Mouse (Mus musculus): Measurements from ENCODE around the gene Tex264.

DNA sequence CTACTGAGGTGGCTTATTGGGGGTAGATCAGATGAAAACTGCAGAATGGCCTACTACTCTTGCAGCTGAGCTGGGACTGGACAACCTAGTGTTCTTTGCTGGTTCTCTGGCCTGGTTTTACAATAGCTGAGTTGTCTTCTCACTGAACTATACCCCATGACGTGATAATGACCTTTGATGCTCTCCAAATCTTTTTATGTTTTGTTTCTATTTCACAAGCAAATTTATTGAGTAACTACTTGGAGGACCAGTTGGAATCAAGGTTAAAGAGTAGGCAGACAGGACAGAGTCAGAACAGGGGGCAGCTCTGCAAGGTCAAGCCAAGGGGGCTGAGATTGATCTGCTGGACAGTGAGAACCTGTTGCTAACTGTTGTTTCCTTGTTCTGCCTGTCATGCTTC, 39.1 kb upstream of the Tex264 start:
- TF ChIP-seq GATA1 (IDR thresholded peaks at IDR 0.05; ENCODE audit: low read length) (no peak), TAL1 (IDR thresholded peaks at IDR 0.05; ENCODE audit: low read length) (no peak)

Measured in erythroblast, embryonic 14.5 days (primary cell).